Comparison of ENCODE assay signal across 31 mouse cellular contexts in the genomic region with DNA sequence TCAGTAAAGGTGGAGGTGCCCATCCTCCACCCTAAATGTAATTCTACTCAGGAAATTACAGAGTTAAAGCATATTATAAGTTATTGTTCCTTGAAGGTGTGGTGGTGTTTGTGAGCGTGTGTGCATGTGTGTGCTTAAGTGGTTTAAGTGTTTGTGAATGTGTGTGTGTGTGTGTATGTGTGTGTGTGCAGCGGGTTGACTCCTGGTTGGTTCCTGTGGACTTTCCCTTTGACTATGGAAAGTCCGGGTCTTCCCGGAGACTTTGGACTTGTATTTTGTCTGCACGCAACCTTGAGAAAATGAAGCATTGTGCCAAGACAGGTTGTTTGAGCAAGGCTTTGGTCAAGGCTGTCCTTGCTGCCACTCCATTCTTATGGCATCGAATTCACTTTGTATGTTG. TPM values are rescaled to one million over a fixed set of nuclear protein-coding genes. Genes with fewer than 3 reads are reported as not detected.
"Had no signal": no experiment of that assay in that cellular context is flagged by ENCODE, and none has a peak within 500 bp of the region (broad histone marks: within the 10 kb centered on the region; RNA-seq: fewer than 3 reads in every experiment).

No protein-coding gene starts in this region.

- H3K4me2 ChIP-seq: heart, embryonic 11.5 days; heart, embryonic 12.5 days; heart, embryonic 13.5 days; heart, embryonic 15.5 days; hindbrain, embryonic 12.5 days; hindbrain, embryonic 13.5 days; hindbrain, embryonic 14.5 days; hindbrain, embryonic 15.5 days; intestine, embryonic 15.5 days had no signal

- ATAC-seq: hindbrain, embryonic 16.5 days; hindbrain, postnatal 0 days; inflammation-experienced regulatory T-cells, adult 6 months; intestine, embryonic 15.5 days; intestine, embryonic 16.5 days; intestine, postnatal 0 days had no signal

- H3K9me3 ChIP-seq: heart, embryonic 10.5 days; heart, embryonic 12.5 days; heart, embryonic 13.5 days; heart, embryonic 15.5 days; hindbrain, embryonic 10.5 days; hindbrain, embryonic 12.5 days; hindbrain, embryonic 13.5 days; hindbrain, embryonic 15.5 days; intestine, embryonic 15.5 days had no signal

- H3K27me3 ChIP-seq: heart, embryonic 12.5 days; heart, embryonic 13.5 days; heart, embryonic 15.5 days; hindbrain, embryonic 12.5 days; hindbrain, embryonic 13.5 days; hindbrain, embryonic 15.5 days; intestine, embryonic 15.5 days had no signal

- DNase-seq: heart, adult 2 months; heart, postnatal 10 days; heart, postnatal 14 days; heart, postnatal 36 days; heart, postnatal 4 days; kidney, adult 18-20 months; kidney, postnatal 14 days; kidney, postnatal 25 days; kidney, postnatal 4 days; layer of hippocampus, adult 9-11 months; layer of hippocampus, postnatal 36 days had no signal

- H3K27ac ChIP-seq: heart, adult 2 months; heart, embryonic 10.5 days; heart, embryonic 13.5 days; heart, embryonic 15.5 days; hindbrain, embryonic 10.5 days; hindbrain, embryonic 12.5 days; hindbrain, embryonic 13.5 days; hindbrain, embryonic 14.5 days; hindbrain, embryonic 15.5 days; hindbrain, postnatal 0 days; intestine, embryonic 15.5 days; kidney, postnatal 0 days; layer of hippocampus, adult 2 months; left cerebral cortex, adult 2 months had no signal

- H3K36me3 ChIP-seq: heart, embryonic 10.5 days; heart, embryonic 12.5 days; heart, embryonic 13.5 days; heart, embryonic 15.5 days; hindbrain, embryonic 10.5 days; hindbrain, embryonic 12.5 days; hindbrain, embryonic 13.5 days; hindbrain, embryonic 15.5 days; intestine, embryonic 15.5 days had no signal

- H3K4me3 ChIP-seq: heart, adult 2 months; heart, embryonic 10.5 days; heart, embryonic 12.5 days; heart, embryonic 13.5 days; heart, embryonic 15.5 days; hindbrain, embryonic 10.5 days; hindbrain, embryonic 12.5 days; hindbrain, embryonic 13.5 days; hindbrain, embryonic 15.5 days; intestine, embryonic 15.5 days; layer of hippocampus, adult 2 months; left cerebral cortex, adult 2 months had no signal

- H3K4me1 ChIP-seq: heart, embryonic 10.5 days; heart, embryonic 12.5 days; heart, embryonic 15.5 days; hindbrain, embryonic 10.5 days; hindbrain, embryonic 12.5 days; hindbrain, embryonic 13.5 days; hindbrain, embryonic 15.5 days; intestine, embryonic 15.5 days had no signal

- H3K9ac ChIP-seq: heart, embryonic 12.5 days; heart, embryonic 13.5 days; heart, embryonic 15.5 days; hindbrain, embryonic 12.5 days; hindbrain, embryonic 13.5 days; hindbrain, embryonic 14.5 days; hindbrain, embryonic 15.5 days; intestine, embryonic 15.5 days had no signal

RNA-seq across cellular contexts. Expression of a gene that starts 52.9 kb away (rescaled TPM):
- total RNA-seq: hematopoietic stem cell, adult 5-6 weeks; layer of hippocampus, postnatal 36 days; left cerebral cortex, adult 2 months had no signal
